Mouse (Mus musculus) spleen, adult 2 months (tissue): Measurements from ENCODE around the gene Dhx36.

Experiments used
- CTCF ChIP-seq: fragments of 200-500 bp; IDR thresholded peaks from 2 replicates; pipeline ENCODE4 v1.5.1; 2011; ENCODE audit warnings: mild to moderate bottlenecking, inconsistent platforms; ENCODE audit not compliant: insufficient read depth, insufficient read length, insufficient replicate concordance; ENCODE audit errors: extremely low read depth
- POLR2A ChIP-seq: fragments of 200-500 bp; IDR thresholded peaks from 2 replicates; pipeline ENCODE4 v1.6.1; 2011; ENCODE audit warnings: low read depth, low read length, inconsistent platforms

DNA sequence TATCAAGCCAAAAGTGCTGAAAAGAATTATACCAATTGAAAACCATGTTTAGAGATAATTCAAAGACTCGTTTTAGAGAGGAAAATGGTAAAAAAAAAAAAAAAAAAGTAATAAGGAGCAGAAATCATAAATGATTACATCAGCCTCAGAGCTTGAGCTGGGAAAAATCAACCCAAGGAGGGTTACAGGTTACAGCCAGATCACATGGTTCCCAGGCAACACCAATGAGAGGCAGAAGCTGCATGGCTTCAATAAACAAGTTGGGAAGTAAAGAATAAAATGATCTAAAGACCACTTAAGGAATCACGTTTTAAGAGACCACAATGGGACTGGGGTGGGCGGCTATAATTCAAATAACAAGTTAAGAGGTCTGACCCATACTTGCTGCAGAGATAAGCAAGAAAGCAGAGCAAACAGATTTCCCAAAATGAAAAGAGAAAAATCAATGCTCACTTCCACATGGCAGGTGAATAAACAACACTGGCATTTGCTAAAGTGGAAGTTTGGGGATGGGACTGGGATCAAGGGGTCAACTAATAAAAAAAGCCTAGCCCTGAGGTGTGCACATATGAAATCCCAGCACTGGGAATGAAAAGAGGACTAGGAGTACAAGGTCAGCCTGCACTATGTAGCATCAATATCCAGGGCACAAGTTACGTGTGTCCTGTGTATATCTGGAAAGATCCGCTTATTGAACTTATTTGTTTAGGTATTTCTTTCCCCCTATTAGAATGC lies 1.5 kb downstream of the Dhx36 start:
- TF ChIP-seq CTCF (no peak), POLR2A (no peak)
